Mouse (Mus musculus) embryonic fibroblast, embryonic 13.5 days (primary cell): Measurements from ENCODE around the gene Ptprt.

ENCODE experiments used
- CTCF ChIP-seq: IDR thresholded peaks from 2 replicates; pipeline ENCODE4 v1.5.1; 2011; ENCODE audit warnings: mild to moderate bottlenecking, control low read depth, low read length, moderate library complexity, borderline replicate concordance; ENCODE audit not compliant: insufficient read depth
- POLR2A ChIP-seq: IDR thresholded peaks from 2 replicates; pipeline ENCODE4 v1.6.1; 2011; ENCODE audit warnings: low read depth, mild to moderate bottlenecking, control low read depth, low read length, moderate library complexity

- TF ChIP-seq CTCF (no peak), POLR2A (no peak)
These were observed 132.0 kb downstream of the Ptprt start for GRCm38 (mm10) chr2:162528911-162529310.
